Mouse (Mus musculus) lung, adult 2 months (tissue): Measurements from ENCODE around the gene Zfp273. TPM values are rescaled to one million over a fixed set of nuclear protein-coding genes. Genes with fewer than 3 reads are reported as not detected.
"Not testable (repeated sequence)": the region's sequence is repeated elsewhere in the genome, so short reads cannot be mapped to it uniquely, and the experiment has no call there.

ENCODE experiments used
- DNase-seq: peaks from one replicate; pipeline ENCODE4 v3.0.0; 2022
- H3K4me1 ChIP-seq: fragments of 200-500 bp; 2 replicates; pipeline ENCODE4 v1.6.1; 2011; ENCODE audit warnings: low read length; ENCODE audit not compliant: control insufficient read depth, insufficient read depth
- H3K4me3 ChIP-seq: fragments of 200-500 bp; replicated peaks from 2 replicates; pipeline ENCODE3; 2011; ENCODE audit warnings: low read depth, mild to moderate bottlenecking, control low read depth, low read length; ENCODE audit errors: extremely low read depth
- CTCF ChIP-seq: fragments of 200-500 bp; IDR thresholded peaks from 2 replicates; pipeline ENCODE4 v1.5.1; 2011; ENCODE audit warnings: mild to moderate bottlenecking, low read length, control low read depth; ENCODE audit not compliant: insufficient read depth
- POLR2A ChIP-seq: fragments of 200-500 bp; IDR thresholded peaks from 2 replicates; pipeline ENCODE4 v1.6.1; 2011; ENCODE audit warnings: low read depth, mild to moderate bottlenecking, control low read depth, low read length, borderline replicate concordance; ENCODE audit errors: extremely low read depth
- WGBS: fragments of 180-500 bp; shearing (Covaris S2); methylation state at CpG from one replicate; pipeline ENCODE4 v1.1.7; 2018; 5-methylcytosine and 5-hydroxymethylcytosine counted together
- polyA plus RNA-seq: library from polyadenylated mRNA; depleted of rRNA; stranded (reverse); fragments of >200 nt; gene quantifications from 2 replicates; pipeline ENCODE4 v1.2.3, GENCODE M21; 2012; rRNA removed

The Zfp273 gene
- polyA plus RNA-seq, 1 experiment, result 0.72 TPM

- no peak for TF ChIP-seq POLR2A
- TF ChIP-seq CTCF, result no peak
- 50% methylated on average over 5 of the region's 5 CpGs for WGBS
- DNase-seq, result no peak
- no peaks in the 10 kb centered on the region for H3K4me1 ChIP-seq
- no peak overlapping the region for H3K4me3 ChIP-seq
Observed at GRCm38 (mm10) chr13:67864764-67865350, 51.3 kb downstream of the Zfp273 start.

DNA sequence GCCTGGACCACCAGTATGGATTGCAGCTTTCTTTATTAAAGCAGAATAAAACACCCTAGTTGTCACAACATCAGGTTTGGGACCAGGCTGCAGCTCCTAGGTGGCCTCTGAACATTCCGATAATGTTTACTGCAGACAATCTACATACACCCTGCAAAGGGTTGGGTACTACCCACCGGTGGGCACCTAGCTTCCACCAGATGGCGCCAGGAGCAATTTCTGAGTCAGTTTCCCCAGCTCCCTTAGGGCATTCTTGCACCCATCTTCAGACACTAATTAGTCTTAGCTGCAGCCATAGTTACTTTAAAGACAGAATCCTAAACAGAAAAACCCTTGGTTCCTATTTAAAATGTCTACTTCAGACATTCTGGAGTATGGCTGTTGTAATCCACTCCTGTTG is 54.4 kb downstream of the Zfp273 start:
- 33% methylated on average over 3 of the region's 3 CpGs for WGBS
- peak; percentile 30; the same call in 1 of the 2 replicates for TF ChIP-seq CTCF
- TF ChIP-seq POLR2A, result no peak
- H3K4me1 ChIP-seq, result no peaks in the 10 kb centered on the region
- no peak overlapping the region for H3K4me3 ChIP-seq
- no peak for DNase-seq

- whole genome bisulfite sequencing, result 31% methylated on average over 7 of the region's 12 CpGs
- not testable (repeated sequence) for H3K4me1 ChIP-seq, H3K4me3 ChIP-seq, DNase-seq
Observed at GRCm38 (mm10) chr13:67876049-67876698, 62.6 kb downstream of the Zfp273 start.

Other genes starting within 250 kb of the Zfp273 start
- gene Zfp729b, start 204.0 kb upstream of the Zfp273 start, polyA plus RNA-seq, result 0.40 and 0.63 TPM in 2 replicates
- gene Gm49345, start 176.0 kb upstream of the Zfp273 start, polyA plus RNA-seq, result 0.34 and 0.45 TPM in 2 replicates
- gene Zfp729a, start 175.9 kb upstream of the Zfp273 start, polyA plus RNA-seq, result 0.68 and 1.0 TPM in 2 replicates
- gene Zfp738, start 126.7 kb upstream of the Zfp273 start, polyA plus RNA-seq, result 3.3 and 4.9 TPM in 2 replicates
- gene Zfp65, start 84.6 kb upstream of the Zfp273 start, polyA plus RNA-seq, result 0.75 and 0.84 TPM in 2 replicates
- gene Zfp85, start 58.5 kb upstream of the Zfp273 start, polyA plus RNA-seq, result 0.50 and 1.0 TPM in 2 replicates
- 0.46 and 1.2 TPM in 2 replicates for gene Zfp493, start 34.0 kb upstream of the Zfp273 start, polyA plus RNA-seq
- gene Gm10037, start 17.4 kb downstream of the Zfp273 start, polyA plus RNA-seq, result 0.27 and 0.82 TPM in 2 replicates
- gene BC048507, start 49.6 kb downstream of the Zfp273 start, polyA plus RNA-seq, result not detected in 2 replicates